Mouse (Mus musculus): ENCODE data around the gene Ankrd45.
A peak's percentile ranks its signal among the peaks of the same experiment; 100 is the strongest.
"Not testable (repeated sequence)": the region's sequence is repeated elsewhere in the genome, so short reads cannot be mapped to it uniquely, and the experiment has no call there.

Gene Ankrd45

DNA sequence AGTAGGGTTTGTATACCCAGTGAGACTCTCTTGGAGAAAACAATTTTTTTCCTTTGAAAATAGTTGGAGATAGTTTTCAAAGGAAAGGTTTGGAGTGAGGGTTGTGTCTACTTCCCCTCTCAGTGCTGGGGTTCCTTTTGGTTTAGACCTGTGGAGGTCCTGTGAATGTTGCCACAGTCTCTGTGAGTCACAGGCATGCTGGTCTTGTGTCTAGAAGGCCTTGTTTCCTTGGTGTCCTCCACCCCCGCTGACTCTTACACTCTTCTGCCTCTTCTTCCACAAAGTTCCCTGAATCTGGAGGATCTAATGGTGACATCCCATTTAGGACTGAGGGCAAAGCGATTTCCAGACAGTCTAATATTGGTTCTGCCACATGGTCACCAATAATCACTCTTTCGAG, 42.9 kb downstream of the Ankrd45 start:
- DNase-seq (ENCODE audit: low spot score), result no peak

DNA sequence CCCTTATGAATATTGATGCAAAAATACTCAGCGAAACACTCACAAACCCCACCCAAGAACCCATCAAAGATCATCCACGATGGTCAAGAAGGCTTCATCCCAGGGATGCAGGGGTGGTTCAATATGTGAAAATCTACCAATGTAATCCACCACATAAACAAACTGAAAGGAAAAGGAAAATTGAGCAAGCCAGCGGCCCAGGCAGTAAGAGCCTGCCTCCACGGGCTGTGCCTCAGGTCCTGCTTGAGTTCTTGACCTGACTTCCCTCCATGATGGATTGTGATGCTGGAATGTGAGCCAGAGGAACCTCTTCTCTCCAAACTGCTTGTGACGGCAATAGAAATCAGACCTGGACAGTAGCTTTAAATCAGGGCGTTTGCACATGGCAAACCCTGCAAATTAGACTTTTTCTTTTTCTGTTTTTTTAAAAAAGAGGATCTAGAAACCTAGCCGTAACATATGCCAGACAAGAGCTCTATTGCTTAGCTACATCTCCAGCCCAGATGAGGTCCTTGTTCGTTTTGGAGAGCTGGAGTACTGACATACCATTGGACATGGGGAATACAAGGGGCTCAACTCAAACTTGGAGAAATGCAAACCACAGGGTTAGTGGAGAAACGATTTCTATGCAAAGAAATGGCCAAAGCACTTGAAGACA, 47.9 kb downstream of the Ankrd45 start:
- DNase-seq (ENCODE audit: low spot score), result no peak

DNA sequence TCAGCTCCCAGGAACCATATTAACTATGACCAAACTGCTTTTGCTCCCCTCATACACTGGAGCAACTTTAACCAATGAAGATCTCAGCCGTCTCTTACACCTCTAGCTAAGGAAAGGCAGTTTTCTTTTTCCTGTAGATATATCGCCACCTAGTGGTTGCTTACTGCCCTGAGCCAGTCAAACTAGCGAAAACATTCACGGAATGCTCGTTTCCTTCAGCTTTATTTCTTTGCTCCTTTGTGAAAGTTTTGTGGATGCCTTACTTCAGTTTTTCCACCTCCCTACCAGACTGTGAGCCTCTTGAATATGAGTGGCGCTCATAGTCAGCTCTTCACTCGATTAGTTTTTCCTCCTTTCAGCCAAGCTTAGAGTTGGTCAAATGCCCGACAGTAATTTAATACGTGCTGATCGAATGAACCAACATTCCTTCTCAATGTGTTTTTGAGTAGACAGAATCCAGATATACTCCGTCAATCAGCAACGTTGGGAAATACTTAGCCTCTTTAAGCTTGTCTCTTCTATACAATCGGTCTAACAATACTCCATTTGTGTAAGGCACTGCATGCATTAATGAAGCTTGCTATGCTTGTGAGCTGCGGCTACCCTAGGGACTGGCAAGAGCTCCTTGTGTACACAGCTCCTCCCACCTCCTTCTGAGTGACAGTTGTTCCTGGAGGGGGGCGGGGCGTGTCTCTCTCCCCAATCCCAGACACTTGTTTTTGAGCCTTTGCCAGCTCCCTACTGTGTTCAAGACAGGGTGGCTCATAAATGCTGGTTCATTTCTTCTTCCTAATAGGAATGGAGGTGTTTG, 53.3 kb downstream of the Ankrd45 start:
- DNase-seq (ENCODE audit: low spot score), result peak; percentile 41

DNA sequence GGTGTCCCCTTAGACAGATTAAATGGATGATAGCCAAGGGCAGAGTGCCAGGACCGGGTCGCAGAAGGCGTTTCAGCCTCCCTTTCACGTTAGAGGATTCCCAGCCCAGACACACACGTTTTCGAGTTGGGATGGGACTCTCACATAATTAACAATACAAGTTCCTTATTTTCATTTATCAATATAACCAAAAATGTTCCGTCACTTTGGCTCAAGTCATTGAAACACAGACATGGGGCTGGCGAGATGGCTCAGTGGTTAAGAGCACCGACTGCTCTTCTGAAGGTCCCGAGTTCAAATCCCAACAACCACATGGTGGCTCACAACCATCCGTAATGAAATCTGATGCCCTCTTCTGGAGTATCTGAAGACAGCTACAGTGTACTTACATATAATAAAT, 53.9 kb downstream of the Ankrd45 start:
- not testable (repeated sequence) for DNase-seq (ENCODE audit: low spot score)

DNA sequence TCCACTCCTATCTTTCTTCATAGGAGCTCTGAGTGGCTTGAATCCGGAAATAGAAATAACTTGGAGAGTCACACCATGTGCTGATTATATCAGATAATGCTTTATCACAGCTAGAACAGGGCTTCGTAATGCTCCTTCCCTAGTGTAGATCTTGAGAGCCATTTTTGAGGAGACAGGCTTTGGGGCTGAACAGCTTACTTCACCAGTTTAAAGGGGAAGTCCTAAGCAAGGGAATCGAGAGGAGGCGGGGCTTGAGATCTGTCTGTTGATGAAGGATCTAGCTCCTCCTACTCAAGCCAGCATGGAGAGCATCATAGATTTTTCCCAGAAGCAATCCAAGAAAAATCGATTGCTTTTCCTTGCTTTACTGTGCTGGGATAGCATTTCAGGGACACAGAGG, 57.4 kb downstream of the Ankrd45 start:
- DNase-seq (ENCODE audit: low spot score), result no peak

DNA sequence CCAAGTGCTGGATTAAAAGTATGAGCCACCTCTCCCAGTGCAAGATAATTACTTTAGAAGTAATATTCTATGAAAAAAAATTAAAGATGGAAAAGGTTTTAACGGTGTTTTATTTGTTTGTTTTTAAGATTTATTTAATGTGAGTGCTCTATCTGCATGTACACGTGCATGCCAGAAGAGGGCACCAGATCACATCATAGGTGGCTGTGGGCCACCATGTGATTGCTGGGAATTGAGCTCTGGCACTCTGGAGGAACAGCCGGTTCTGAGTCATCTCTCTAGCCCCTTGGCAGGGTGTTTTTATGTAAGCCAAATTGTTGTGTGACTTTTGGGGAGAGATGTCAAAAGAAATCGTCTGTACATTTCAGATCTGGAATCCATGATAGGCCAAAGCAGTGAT, 72.0 kb downstream of the Ankrd45 start:
- DNase-seq (ENCODE audit: low spot score), result peak; percentile 62

DNA sequence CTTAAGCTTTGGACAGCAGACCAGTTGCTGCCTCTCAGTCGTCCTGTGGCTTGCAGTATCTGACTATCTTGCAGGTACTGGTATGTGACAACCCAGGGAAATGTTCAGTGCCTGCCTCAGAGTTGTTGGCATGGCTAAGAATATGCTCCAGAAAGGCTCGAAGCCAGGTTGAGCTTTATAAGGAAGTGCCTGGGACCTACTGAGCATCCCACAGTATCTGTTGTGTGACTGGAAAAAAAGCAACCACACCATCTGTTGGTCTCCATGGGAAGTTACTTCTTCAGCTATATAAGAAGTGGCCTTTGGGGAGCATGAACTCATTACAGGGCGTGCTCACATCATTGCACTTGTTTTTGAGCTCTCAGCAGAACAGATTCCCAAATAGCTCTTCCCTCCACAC, 77.3 kb downstream of the Ankrd45 start:
- no peak for DNase-seq (ENCODE audit: low spot score)
